ENCODE assay signal across 14 mouse cellular contexts in the genomic region with DNA sequence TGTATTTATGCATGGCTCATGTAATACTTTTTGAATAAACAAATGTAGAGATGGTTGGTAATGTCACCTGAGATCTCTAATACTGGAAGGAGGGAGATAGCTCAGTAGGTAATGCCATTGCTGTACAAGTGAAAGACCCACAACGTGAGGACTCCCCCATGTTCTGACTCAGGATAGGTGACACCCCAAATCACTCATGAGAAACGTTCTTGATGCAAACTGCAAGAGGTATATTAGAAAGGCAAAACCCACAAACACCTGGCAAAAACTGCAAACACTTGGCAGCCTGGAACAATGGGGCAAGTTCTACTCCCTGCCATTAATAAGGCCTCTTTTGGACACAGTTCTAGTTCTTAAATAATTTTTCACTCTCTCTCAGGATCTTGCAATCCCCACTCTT. TPM values are rescaled to one million over a fixed set of nuclear protein-coding genes. Genes with fewer than 3 reads are reported as not detected.
DNase-seq lines count a peak whose midpoint lies in the region.
"Not testable (repeated sequence)": the region's sequence is repeated elsewhere in the genome, so short reads cannot be mapped to it uniquely, and the experiment has no call there.
"Had no signal": no experiment of that assay in that cellular context is flagged by ENCODE, and none has a peak within 500 bp of the region (broad histone marks: within the 10 kb centered on the region; RNA-seq: fewer than 3 reads in every experiment).

No protein-coding gene starts in this region.

- H3K36me3 ChIP-seq in heart, embryonic 10.5 days, result not testable (repeated sequence)

- not testable (repeated sequence) for H3K4me1 ChIP-seq in heart, embryonic 10.5 days

- not testable (repeated sequence) for H3K27ac ChIP-seq in heart, embryonic 10.5 days

- WGBS in heart, embryonic 10.5 days, result 71% methylated on average over 2 of the region's 2 CpGs

- not testable (repeated sequence) for H3K4me3 ChIP-seq in heart, embryonic 10.5 days

- not testable (repeated sequence) for H3K27me3 ChIP-seq in heart, embryonic 10.5 days (ENCODE audit: insufficient read depth, poor library complexity, severe bottlenecking)

- peaks cover 52% of the 10 kb centered on the region for H3K9me3 ChIP-seq in heart, embryonic 10.5 days

- DNase-seq in gastrocnemius, postnatal 25 days, result peak; percentile 2
- DNase-seq in gastrocnemius, postnatal 4 days (ENCODE audit: low spot score in 2 of 2), result peak; percentile 7 to 11
- peak; percentile 79 for DNase-seq in heart, adult 11 months
- peak; percentile 24 for DNase-seq in heart, embryonic 10.5 days (ENCODE audit: low spot score)
- peak; percentile 4 for DNase-seq in kidney, adult 11 months
- peak; percentile 0 for DNase-seq in thymus, postnatal 0 days (ENCODE audit: low spot score)
- DNase-seq in yolk sac, embryonic 10.5 days (ENCODE audit: low spot score), result peak; percentile 0

RNA-seq across cellular contexts. Expression of a gene that starts 12.7 kb away (rescaled TPM):
- total RNA-seq in gastrocnemius, postnatal 25 days (2021), result not detected
- total RNA-seq in gastrocnemius, postnatal 4 days (2021), result not detected
- polyA plus RNA-seq in heart, embryonic 10.5 days (2016; fragmentation: Nextera tagmentation; extraction: Ambion mirVana), result 0.14 and 0.26 TPM in 2 replicates
- polyA plus RNA-seq in thymus, postnatal 0 days (2015; fragmentation: Nextera tagmentation; extraction: Ambion mirVana), result not detected in 2 replicates
- total RNA-seq: adrenal gland, postnatal 14 days; adrenal gland, postnatal 25 days had no signal
- polyA plus RNA-seq: adrenal gland, adult 2 months; brain, embryonic 14.5 days; CD4-positive, CD25-positive, alpha-beta regulatory T cell, adult 4 months; G1E had no signal

RNA-seq across cellular contexts. Expression of a gene that starts 42.9 kb away (rescaled TPM):
- total RNA-seq in gastrocnemius, postnatal 25 days (2021), result not detected
- total RNA-seq in gastrocnemius, postnatal 4 days (2021), result not detected
- 0.11 and 0.16 TPM in 2 replicates for polyA plus RNA-seq in heart, embryonic 10.5 days (2016; fragmentation: Nextera tagmentation; extraction: Ambion mirVana)
- 0.48 and 0.60 TPM in 2 replicates for polyA plus RNA-seq in thymus, postnatal 0 days (2015; fragmentation: Nextera tagmentation; extraction: Ambion mirVana)
- total RNA-seq: CH12.LX had no signal
- polyA plus RNA-seq: adrenal gland, adult 2 months had no signal

Comparison
In these comparisons a context has a peak if more than half of its experiments do, and no peak if none do; other contexts are left out.
1. DNase-seq: peak in every context shown above with its lines; median percentile 79 in heart, adult 11 months; 24 in heart, embryonic 10.5 days; 9 in gastrocnemius, postnatal 4 days; 4 in kidney, adult 11 months; 2 in gastrocnemius, postnatal 25 days; 0 in thymus, postnatal 0 days; 0 in yolk sac, embryonic 10.5 days.